Mouse (Mus musculus) forebrain, embryonic 11.5 days (tissue): Measurements from ENCODE around the gene Kctd17. TPM values are rescaled to one million over a fixed set of nuclear protein-coding genes. Genes with fewer than 3 reads are reported as not detected.

Source experiments
- ATAC-seq: fragments of 200-750 bp; cut with Nextera tagmentation; replicated peaks from 2 replicates; pipeline ENCODE4 v1.8.0; 2017; ENCODE audit warnings: moderate TSS enrichment; ENCODE audit not compliant: low FRiP score
- DNase-seq: peaks from one replicate; pipeline ENCODE4 v3.0.0-alpha.2; 2017; ENCODE audit warnings: low spot score
- H3K27ac ChIP-seq: fragments of 300-500 bp; sonication (generic); 2 replicates; pipeline ENCODE4 v1.5.1; 2014; ENCODE audit warnings: low read depth, low read length
- H3K27me3 ChIP-seq: fragments of 300-500 bp; sonication (generic); 2 replicates; pipeline ENCODE4 v1.6.1; 2014; ENCODE audit warnings: mild to moderate bottlenecking, low read length, mixed read lengths; ENCODE audit not compliant: control insufficient read depth, insufficient read depth
- H3K36me3 ChIP-seq: fragments of 300-500 bp; sonication (generic); 2 replicates; pipeline ENCODE4 v1.6.1; 2014; ENCODE audit warnings: mild to moderate bottlenecking, low read length, moderate library complexity, mixed read lengths; ENCODE audit not compliant: control insufficient read depth, insufficient read depth
- H3K4me1 ChIP-seq: fragments of 300-500 bp; sonication (generic); replicated peaks from 2 replicates; pipeline ENCODE4 v1.6.1; 2014; ENCODE audit warnings: low read length, mixed read lengths; ENCODE audit not compliant: control insufficient read depth, insufficient read depth
- H3K4me2 ChIP-seq: fragments of 300-500 bp; sonication (generic); 2 replicates; pipeline ENCODE4 v1.6.1; 2014; ENCODE audit warnings: low read depth, mild to moderate bottlenecking, low read length, moderate library complexity, mixed read lengths; ENCODE audit not compliant: severe bottlenecking
- H3K4me3 ChIP-seq: fragments of 300-500 bp; sonication (generic); 2 replicates; pipeline ENCODE4 v1.5.1; 2014; ENCODE audit warnings: low read depth, low read length
- H3K9ac ChIP-seq: fragments of 300-500 bp; sonication (generic); 2 replicates; pipeline ENCODE4 v1.6.1; 2014; ENCODE audit warnings: low read length
- H3K9me3 ChIP-seq: fragments of 300-500 bp; sonication (generic); 2 replicates; pipeline ENCODE4 v1.6.1; 2016; ENCODE audit warnings: low read length, mixed read lengths; ENCODE audit not compliant: control insufficient read depth
- WGBS: fragments of 180-500 bp; shearing (Covaris S2); extraction: QIAGEN DNeasy Blood & Tissue Kit; methylation state at CpG from one replicate; pipeline ENCODE4 v1.1.7; 2014; 5-methylcytosine and 5-hydroxymethylcytosine counted together
- polyA plus RNA-seq: library from polyadenylated mRNA; unstranded; fragments of >200 nt; fragmentation: Nextera tagmentation; extraction: Ambion mirVana; gene quantifications from 2 replicates; pipeline ENCODE4 v1.2.1, GENCODE M21; 2014

Kctd17 gene
- polyA plus RNA-seq, 1 experiment from 2014 or later, result 67.9 TPM

GRCm38 (mm10) chr15:78424507-78424906 lies 3.9 kb upstream of the Kctd17 start:
- H3K27me3 ChIP-seq, result no peaks in the 10 kb centered on the region
- no peaks in the 10 kb centered on the region for H3K9me3 ChIP-seq
- peaks cover 4% of the 10 kb centered on the region; the same call in 1 of the 2 replicates for H3K4me1 ChIP-seq
- H3K9ac ChIP-seq, result no peak overlapping the region
- H3K4me3 ChIP-seq, result no peak overlapping the region
- H3K4me2 ChIP-seq, result no peak overlapping the region
- 31% methylated on average over 11 of the region's 11 CpGs for WGBS
- H3K36me3 ChIP-seq, result no peaks in the 10 kb centered on the region
- ATAC-seq, result no peak
- no peak for DNase-seq
- H3K27ac ChIP-seq, result no peak overlapping the region

- Histone ChIP-seq H3K4me2 (no peak overlapping the region), H3K27ac (no peak overlapping the region), H3K9me3 (no peaks in the 10 kb centered on the region), H3K27me3 (no peaks in the 10 kb centered on the region), H3K4me3 (no peak overlapping the region), H3K4me1 (peaks cover 4% of the 10 kb centered on the region; the same call in 1 of the 2 replicates), H3K36me3 (no peaks in the 10 kb centered on the region), H3K9ac (no peak overlapping the region)
- DNase-seq, result no peak
- no peak for ATAC-seq
- 64% methylated on average over 4 of the region's 4 CpGs for WGBS
These were observed 3.1 kb upstream of the Kctd17 start for GRCm38 (mm10) chr15:78425230-78425629.

- peak overlapping the region; percentile 76 for H3K4me2 ChIP-seq
- H3K27ac ChIP-seq, result no peak overlapping the region
- no peaks in the 10 kb centered on the region for H3K27me3 ChIP-seq
- H3K9ac ChIP-seq, result peak overlapping the region; percentile 65
- peaks cover 3% of the 10 kb centered on the region; the same call in 1 of the 2 replicates for H3K36me3 ChIP-seq
- peaks cover 2% of the 10 kb centered on the region; the same call in 1 of the 2 replicates for H3K4me1 ChIP-seq
- peak overlapping the region; percentile 67 for H3K4me3 ChIP-seq
- WGBS, result 3% methylated on average over 3 of the region's 3 CpGs
- no peaks in the 10 kb centered on the region for H3K9me3 ChIP-seq
- DNase-seq, result no peak
- ATAC-seq, result no peak
These were observed 735 bp downstream of the Kctd17 start for GRCm38 (mm10) chr15:78429139-78429459.

GRCm38 (mm10) chr15:78429871-78430622 lies 1.7 kb downstream of the Kctd17 start:
- H3K4me2 ChIP-seq, result peak overlapping the region; percentile 76; the same call in 1 of the 2 replicates
- 91% methylated on average over 13 of the region's 13 CpGs for WGBS
- H3K9me3 ChIP-seq, result no peaks in the 10 kb centered on the region
- H3K27me3 ChIP-seq, result no peaks in the 10 kb centered on the region
- H3K36me3 ChIP-seq, result peaks cover 3% of the 10 kb centered on the region; the same call in 1 of the 2 replicates
- ATAC-seq, result no peak
- no peak for DNase-seq
- no peak overlapping the region for H3K27ac ChIP-seq
- no peak overlapping the region for H3K4me3 ChIP-seq
- peak overlapping the region; percentile 65; the same call in 1 of the 2 replicates for H3K9ac ChIP-seq
- H3K4me1 ChIP-seq, result peaks cover 2% of the 10 kb centered on the region; the same call in 1 of the 2 replicates

GRCm38 (mm10) chr15:78430874-78431273 lies 2.5 kb downstream of the Kctd17 start:
- Histone ChIP-seq H3K36me3 (peaks cover 3% of the 10 kb centered on the region; the same call in 1 of the 2 replicates), H3K9ac (no peak overlapping the region), H3K27ac (no peak overlapping the region), H3K27me3 (no peaks in the 10 kb centered on the region), H3K4me1 (peaks cover 2% of the 10 kb centered on the region; the same call in 1 of the 2 replicates), H3K9me3 (no peaks in the 10 kb centered on the region), H3K4me3 (no peak overlapping the region), H3K4me2 (no peak overlapping the region)
- ATAC-seq (no peak), DNase-seq (no peak)
- 87% methylated on average over 10 of the region's 10 CpGs for WGBS

- ATAC-seq (no peak), DNase-seq (no peak)
- Histone ChIP-seq H3K27me3 (no peaks in the 10 kb centered on the region), H3K4me2 (no peak overlapping the region), H3K9me3 (no peaks in the 10 kb centered on the region), H3K36me3 (peaks cover 3% of the 10 kb centered on the region; the same call in 1 of the 2 replicates), H3K4me3 (no peak overlapping the region), H3K4me1 (peaks cover 8% of the 10 kb centered on the region), H3K27ac (no peak overlapping the region), H3K9ac (no peak overlapping the region)
- 86% methylated on average over 7 of the region's 7 CpGs for WGBS
These were observed 3.3 kb downstream of the Kctd17 start for GRCm38 (mm10) chr15:78431541-78432121.

- DNase-seq (peak; percentile 74), ATAC-seq (no peak; the same call in 1 of the 2 replicates)
- no peak overlapping the region for H3K9ac ChIP-seq
- H3K27ac ChIP-seq, result no peak overlapping the region
- 26% methylated on average over 6 of the region's 6 CpGs for WGBS
- no peaks in the 10 kb centered on the region for H3K9me3 ChIP-seq
- H3K4me2 ChIP-seq, result no peak overlapping the region
- peaks cover 16% of the 10 kb centered on the region for H3K4me1 ChIP-seq
- no peaks in the 10 kb centered on the region; the same call in 1 of the 2 replicates for H3K27me3 ChIP-seq
- no peak overlapping the region for H3K4me3 ChIP-seq
- peaks cover 3% of the 10 kb centered on the region; the same call in 1 of the 2 replicates for H3K36me3 ChIP-seq
These were observed 6.6 kb downstream of the Kctd17 start for GRCm38 (mm10) chr15:78434896-78435520.

- Histone ChIP-seq H3K4me2 (no peak overlapping the region), H3K9me3 (no peaks in the 10 kb centered on the region), H3K4me1 (peaks cover 16% of the 10 kb centered on the region), H3K9ac (no peak overlapping the region), H3K27me3 (no peaks in the 10 kb centered on the region; the same call in 1 of the 2 replicates), H3K27ac (no peak overlapping the region), H3K36me3 (peaks cover 3% of the 10 kb centered on the region; the same call in 1 of the 2 replicates), H3K4me3 (no peak overlapping the region)
- ATAC-seq (no peak; the same call in 1 of the 2 replicates), DNase-seq (no peak)
- 89% methylated on average over 11 of the region's 11 CpGs for WGBS
These were observed 7.3 kb downstream of the Kctd17 start for GRCm38 (mm10) chr15:78435681-78436080.
